Mouse (Mus musculus) embryonic fibroblast, embryonic 13.5 days (primary cell): ENCODE measurements around the gene Cdh1.

ENCODE experiments used
- CTCF ChIP-seq: IDR thresholded peaks from 2 replicates; pipeline ENCODE4 v1.5.1; 2011; ENCODE audit warnings: mild to moderate bottlenecking, control low read depth, low read length, moderate library complexity, borderline replicate concordance; ENCODE audit not compliant: insufficient read depth
- POLR2A ChIP-seq: IDR thresholded peaks from 2 replicates; pipeline ENCODE4 v1.6.1; 2011; ENCODE audit warnings: low read depth, mild to moderate bottlenecking, control low read depth, low read length, moderate library complexity

GRCm38 (mm10) chr8:106588443-106589431, 14.4 kb upstream of the Cdh1 start:
- no peak for TF ChIP-seq POLR2A
- no peak for TF ChIP-seq CTCF
